Mouse (Mus musculus) olfactory bulb, adult 2 months (tissue): ENCODE measurements around the gene Olfr557. TPM values are rescaled to one million over a fixed set of nuclear protein-coding genes. Genes with fewer than 3 reads are reported as not detected.

Experiments used
- H3K27ac ChIP-seq: fragments of 200-500 bp; 2 replicates; pipeline ENCODE4 v1.5.1; 2012; ENCODE audit warnings: low read depth, low read length; ENCODE audit not compliant: insufficient read depth
- H3K4me1 ChIP-seq: fragments of 200-500 bp; 2 replicates; pipeline ENCODE4 v1.6.1; 2012; ENCODE audit warnings: low read length; ENCODE audit not compliant: control insufficient read depth, insufficient read depth
- H3K4me3 ChIP-seq: fragments of 200-500 bp; 2 replicates; pipeline ENCODE4 v1.5.1; 2012; ENCODE audit warnings: mild to moderate bottlenecking, low read depth, low read length, moderate library complexity; ENCODE audit not compliant: insufficient read depth
- CTCF ChIP-seq: fragments of 200-500 bp; IDR thresholded peaks from 2 replicates; pipeline ENCODE4 v1.5.1; 2012; ENCODE audit warnings: low read depth, mild to moderate bottlenecking, low read length, moderate library complexity; ENCODE audit not compliant: insufficient read depth
- POLR2A ChIP-seq: fragments of 200-500 bp; IDR thresholded peaks from 2 replicates; pipeline ENCODE4 v1.6.1; 2012; ENCODE audit warnings: mild to moderate bottlenecking, low read depth, low read length, moderate library complexity; ENCODE audit not compliant: insufficient read depth
- WGBS: fragments of 180-500 bp; shearing (Covaris S2); methylation state at CpG from one replicate; pipeline ENCODE4 v1.1.7; 2018; 5-methylcytosine and 5-hydroxymethylcytosine counted together
- polyA plus RNA-seq: library from polyadenylated mRNA; stranded (reverse); fragments of >200 nt; gene quantifications from 2 replicates; pipeline ENCODE4 v1.2.4, GENCODE M21; 2012; ENCODE audit warnings: low replicate concordance; ENCODE audit not compliant: missing spikeins, insufficient read depth, insufficient read length

Gene Olfr557
- polyA plus RNA-seq, result not detected in 2 replicates

DNA sequence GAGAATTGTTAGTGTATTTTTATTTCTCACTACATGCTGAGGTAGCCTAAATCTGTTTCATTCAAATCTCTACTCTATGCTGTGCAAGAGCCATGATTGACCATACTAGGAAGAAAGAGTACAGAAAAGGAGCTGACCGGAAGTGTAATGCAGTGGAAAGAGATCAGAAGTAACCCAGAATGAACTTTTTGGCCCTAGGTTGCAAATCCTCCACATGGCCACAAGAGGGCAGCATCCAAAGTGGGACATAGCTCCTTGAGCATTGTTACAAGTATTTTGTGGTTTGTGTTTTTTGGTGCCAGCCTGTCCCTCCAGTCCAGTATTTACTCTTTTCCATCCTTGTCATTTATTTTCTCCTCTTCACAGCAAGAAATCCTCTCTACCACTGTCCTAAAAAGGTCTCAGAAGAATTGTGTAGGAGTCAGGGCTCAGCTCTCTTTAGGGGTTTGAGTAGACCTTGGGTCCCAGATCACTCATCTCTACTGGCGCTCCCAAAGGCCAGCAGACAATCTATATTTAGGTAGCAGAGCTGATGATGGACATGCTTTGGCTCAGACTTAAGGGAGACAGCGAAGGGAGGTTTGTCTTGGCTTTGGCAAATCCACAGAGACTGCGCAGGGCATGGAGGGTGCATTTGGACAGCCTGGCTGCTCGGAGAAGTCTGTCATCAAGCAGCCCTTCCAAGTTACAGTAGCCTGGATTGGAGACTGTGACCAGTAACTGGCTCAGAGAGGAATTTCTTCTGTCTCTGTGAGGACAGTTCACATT is at the start of gene Olfr557:
Gene Olfr557, plus strand, starts transcription at position 553 of the 768 bp plus-strand sequence.
- Histone ChIP-seq H3K27ac (no peak within 1 kb of the TSS), H3K4me3 (no peak within 1 kb of the TSS), H3K4me1 (no peaks in the 10 kb centered on the region)
- WGBS, result 76% methylated on average over 5 of the region's 5 CpGs
- TF ChIP-seq CTCF, result no peak
- no peak for TF ChIP-seq POLR2A

DNA sequence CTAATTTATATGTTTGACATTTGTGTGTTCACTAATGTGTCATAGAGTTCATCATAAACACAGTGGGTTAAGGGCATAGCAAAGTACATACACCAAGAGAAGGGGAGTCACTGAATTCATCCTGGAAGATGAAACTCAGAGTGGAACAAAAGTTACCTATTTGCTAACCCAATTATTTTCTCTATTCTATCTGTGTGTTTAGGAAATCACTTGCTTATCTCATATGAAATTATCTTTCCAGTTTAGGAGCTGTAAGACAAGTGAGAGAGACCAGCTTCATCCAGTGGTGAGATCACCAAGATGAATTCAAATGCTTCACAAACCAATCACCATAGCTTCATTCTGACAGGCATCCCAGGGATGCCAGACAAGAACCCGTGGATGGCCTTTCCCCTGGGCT is 37.2 kb upstream of the Olfr557 start, which contains the start of gene Olfr555:
Gene Olfr555, plus strand, starts transcription at position 301 of the 400 bp plus-strand sequence.
- Histone ChIP-seq H3K27ac (no peak within 1 kb of the TSS), H3K4me3 (no peak within 1 kb of the TSS), H3K4me1 (no peaks in the 10 kb centered on the region)
- 72% methylated on average over 1 of the region's 1 CpGs for WGBS
- TF ChIP-seq CTCF (no peak), POLR2A (no peak)

DNA sequence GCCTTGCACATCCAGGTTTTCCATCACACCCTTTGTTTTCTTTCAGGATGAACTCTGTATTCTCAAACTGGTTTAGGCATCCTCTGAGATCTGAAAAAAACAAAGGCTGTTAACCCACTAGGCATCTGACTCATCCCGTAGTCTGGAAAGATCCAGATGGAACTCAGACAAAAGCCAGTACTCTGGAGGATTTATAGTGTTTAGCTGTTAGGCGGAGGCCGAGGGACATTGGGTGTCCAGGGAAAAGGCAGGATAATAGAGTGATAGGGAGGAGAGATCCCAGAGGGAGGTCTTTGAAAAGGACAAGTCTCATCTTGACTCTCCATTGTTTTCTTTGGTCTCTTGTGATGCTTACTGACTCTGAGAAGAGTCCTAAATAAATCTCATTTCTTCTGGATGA is 31.1 kb upstream of the Olfr557 start, which contains the start of gene Olfr556:
Gene Olfr556, plus strand, starts transcription at position 301 of the 400 bp plus-strand sequence.
- no peak within 1 kb of the TSS for H3K4me3 ChIP-seq
- TF ChIP-seq POLR2A (no peak), CTCF (no peak)
- WGBS, result 58% methylated on average over 3 of the region's 3 CpGs
- H3K27ac ChIP-seq, result no peak within 1 kb of the TSS
- no peaks in the 10 kb centered on the region for H3K4me1 ChIP-seq

DNA sequence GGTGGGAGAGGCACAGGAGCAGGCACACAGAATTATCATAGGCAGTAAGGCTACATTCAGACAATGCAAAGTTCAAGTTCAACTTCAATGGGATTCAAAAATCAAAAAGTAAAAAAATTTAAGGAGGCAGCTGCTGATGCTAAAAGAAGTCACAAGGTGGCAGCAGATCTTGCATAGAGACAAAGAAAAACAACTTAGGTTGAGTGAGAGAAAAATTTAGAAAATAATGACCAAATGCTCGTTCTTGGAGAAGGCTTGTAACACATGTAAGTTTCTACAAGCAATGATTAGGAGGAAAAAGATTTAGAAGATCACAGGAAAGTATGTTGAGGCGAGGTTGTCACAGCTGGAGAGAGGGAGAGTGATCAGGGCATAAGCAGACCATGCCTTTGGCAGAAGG is 30.3 kb upstream of the Olfr557 start:
- 20% methylated on average over 2 of the region's 2 CpGs for WGBS
- Histone ChIP-seq H3K4me1 (no peaks in the 10 kb centered on the region), H3K4me3 (no peak overlapping the region), H3K27ac (no peak overlapping the region)
- TF ChIP-seq CTCF (no peak), POLR2A (no peak)

DNA sequence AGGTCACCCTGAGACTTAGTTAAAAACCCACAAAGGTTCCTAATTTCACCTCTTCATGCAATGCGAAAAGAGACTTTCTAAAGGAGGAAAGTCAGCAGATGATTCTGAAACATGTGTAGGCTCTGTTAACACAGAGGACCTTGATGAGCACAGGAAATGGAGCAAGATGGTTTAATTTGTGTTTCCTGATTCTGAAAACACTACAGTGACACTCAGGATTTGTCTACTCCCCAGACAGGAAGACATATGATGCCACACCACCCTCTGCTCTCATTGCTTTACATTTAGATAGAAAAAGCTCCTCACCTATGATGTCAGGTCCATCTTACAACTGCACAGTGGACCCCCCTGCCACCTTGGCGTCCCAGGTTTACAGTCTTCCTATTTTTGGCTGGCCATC is 19.5 kb upstream of the Olfr557 start:
- Histone ChIP-seq H3K27ac (no peak overlapping the region), H3K4me1 (no peaks in the 10 kb centered on the region), H3K4me3 (no peak overlapping the region)
- TF ChIP-seq CTCF (no peak), POLR2A (no peak)
- WGBS, result 92% methylated on average over 2 of the region's 2 CpGs

DNA sequence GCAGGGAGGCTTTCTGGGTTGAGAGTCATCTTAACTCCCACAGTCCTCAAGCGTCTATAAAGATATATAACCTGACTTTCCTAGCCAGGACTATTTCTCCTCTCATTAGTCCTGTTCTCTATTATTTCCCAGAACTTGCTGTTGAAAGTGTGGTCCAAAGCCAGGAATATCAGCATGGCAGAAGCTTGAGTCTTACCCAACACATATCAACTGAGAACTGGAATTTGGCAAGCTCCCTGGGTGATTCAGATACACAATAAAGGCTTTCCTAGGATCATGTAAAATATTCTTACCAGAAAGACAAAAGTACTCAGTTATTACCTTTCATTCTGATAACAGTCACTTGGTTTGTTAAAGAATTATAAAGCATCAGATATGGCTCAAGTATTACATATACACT is 13.8 kb upstream of the Olfr557 start:
- no peak overlapping the region for H3K4me3 ChIP-seq
- 90% methylated on average over 1 of the region's 1 CpGs for WGBS
- H3K27ac ChIP-seq, result no peak overlapping the region
- H3K4me1 ChIP-seq, result no peaks in the 10 kb centered on the region
- TF ChIP-seq POLR2A (no peak), CTCF (no peak)

DNA sequence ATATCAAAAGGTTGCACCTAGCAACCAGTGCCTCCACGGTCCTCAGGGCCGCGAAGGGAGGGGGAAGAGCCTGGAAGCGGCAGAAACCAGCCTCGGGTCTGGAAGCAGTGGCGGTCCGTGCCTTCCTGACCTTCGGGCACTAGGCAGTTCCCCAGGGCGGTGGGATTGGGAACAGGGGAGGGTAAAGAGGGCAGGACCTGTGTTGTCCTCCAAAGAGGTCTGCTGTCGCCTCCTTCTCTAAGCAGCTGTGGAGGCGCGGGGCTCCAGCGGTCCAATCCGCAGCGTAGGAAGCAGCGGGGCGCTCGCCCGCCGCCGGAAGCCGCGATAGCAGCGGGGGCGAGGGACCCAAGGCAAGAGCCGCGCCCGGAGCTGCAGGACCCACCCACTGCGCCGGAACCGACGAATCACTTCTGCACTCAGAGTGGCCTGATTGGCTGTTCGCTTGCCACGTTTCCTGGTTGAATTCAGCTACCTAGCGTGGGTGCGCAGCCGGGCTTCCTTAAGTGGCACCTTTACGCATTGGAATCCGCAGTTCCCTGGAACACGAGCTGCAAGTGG is 8.7 kb upstream of the Olfr557 start, which contains the start of gene Trim68:
Gene Trim68, minus strand, starts transcription at position 384 of the 558 bp plus-strand sequence.
- under 1% methylated on average over 40 of the region's 40 CpGs for whole genome bisulfite sequencing
- H3K27ac ChIP-seq, result peak within 1 kb of the TSS; percentile 22
- peak within 1 kb of the TSS; percentile 63 for H3K4me3 ChIP-seq
- TF ChIP-seq CTCF (no peak), POLR2A (peak; percentile 49; the same call in 1 of the 2 replicates)
- H3K4me1 ChIP-seq, result no peaks in the 10 kb centered on the region

DNA sequence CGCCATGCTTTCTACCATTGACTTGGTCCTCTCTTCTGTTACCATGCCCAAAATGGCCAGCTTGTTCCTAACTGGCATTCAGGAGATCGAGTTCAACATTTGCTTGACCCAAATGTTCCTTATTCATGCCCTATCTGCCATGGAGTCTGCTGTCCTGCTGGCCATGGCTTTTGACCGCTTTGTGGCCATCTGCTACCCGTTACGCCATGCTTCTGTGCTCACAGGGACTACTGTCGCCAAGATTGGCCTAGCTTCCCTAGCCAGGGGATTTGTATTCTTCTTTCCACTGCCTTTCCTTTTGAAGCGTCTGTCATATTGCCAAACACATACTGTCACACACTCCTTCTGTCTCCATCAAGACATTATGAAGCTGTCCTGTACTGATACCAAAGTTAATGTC is 2.8 kb downstream of the Olfr557 start:
- 91% methylated on average over 7 of the region's 7 CpGs for WGBS
- H3K27ac ChIP-seq, result no peak overlapping the region
- H3K4me1 ChIP-seq, result no peaks in the 10 kb centered on the region
- no peak for TF ChIP-seq CTCF
- no peak for TF ChIP-seq POLR2A
- H3K4me3 ChIP-seq, result no peak overlapping the region

DNA sequence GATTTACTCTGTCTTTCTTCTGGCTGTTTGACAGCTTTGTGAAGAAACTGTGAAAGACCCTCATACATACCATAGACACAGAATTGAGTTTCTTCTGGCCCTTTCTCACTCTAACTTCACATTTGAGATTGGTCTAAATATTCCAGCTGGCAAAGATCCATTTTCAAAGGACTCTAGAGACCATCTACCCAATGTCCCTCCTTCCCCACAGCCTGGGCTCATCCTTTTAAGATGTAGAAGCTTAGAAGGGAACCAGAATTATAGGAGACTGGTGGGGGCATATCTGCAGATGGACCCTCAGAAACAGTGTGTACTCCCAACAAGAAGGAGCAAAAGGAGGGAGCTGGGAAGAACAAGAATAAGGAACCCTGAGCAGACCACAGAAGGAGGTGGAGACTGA is 6.2 kb downstream of the Olfr557 start, which contains the start of gene Olfr558:
Gene Olfr558, plus strand, starts transcription at position 301 of the 400 bp plus-strand sequence.
- no peak for TF ChIP-seq CTCF
- TF ChIP-seq POLR2A, result no peak
- Histone ChIP-seq H3K27ac (no peak within 1 kb of the TSS), H3K4me3 (no peak within 1 kb of the TSS)

More for the DNA sequence above, 6.2 kb downstream of the Olfr557 start, which contains the start of gene Olfr558:
- H3K4me1 ChIP-seq, result no peaks in the 10 kb centered on the region
